Mouse (Mus musculus): ENCODE measurements around the gene Slc1a3. TPM values are rescaled to one million over a fixed set of nuclear protein-coding genes. Genes with fewer than 3 reads are reported as not detected.

Gene Slc1a3
- total RNA-seq, 2 experiments from 2014 or later: 1.4 to 6.4 TPM

- DNase-seq: no peak
Measured at GRCm38 (mm10) chr15:8658086-8658980, 52.2 kb downstream of the Slc1a3 start.

GRCm38 (mm10) chr15:8655251-8655650 lies 55.3 kb downstream of the Slc1a3 start:
- DNase-seq: no peak

GRCm38 (mm10) chr15:8652637-8653036 lies 57.9 kb downstream of the Slc1a3 start:
- no peak for DNase-seq

GRCm38 (mm10) chr15:8643997-8644692 lies 66.4 kb downstream of the Slc1a3 start:
- no peak for DNase-seq

GRCm38 (mm10) chr15:8639856-8640255 lies 70.7 kb downstream of the Slc1a3 start:
- no peak for DNase-seq

- DNase-seq: no peak
Measured at GRCm38 (mm10) chr15:8638568-8639325, 71.8 kb downstream of the Slc1a3 start.

GRCm38 (mm10) chr15:8637283-8637682 lies 73.3 kb downstream of the Slc1a3 start:
- DNase-seq: no peak

GRCm38 (mm10) chr15:8635974-8636373 lies 74.6 kb downstream of the Slc1a3 start:
- no peak for DNase-seq

- no peak for DNase-seq
Measured at GRCm38 (mm10) chr15:8634807-8635206, 75.8 kb downstream of the Slc1a3 start.

- DNase-seq: no peak
Measured at GRCm38 (mm10) chr15:8634355-8634754, 76.2 kb downstream of the Slc1a3 start.

- no peak for DNase-seq
Measured at GRCm38 (mm10) chr15:8633375-8633774, 77.2 kb downstream of the Slc1a3 start.

- DNase-seq: no peak
Measured at GRCm38 (mm10) chr15:8632361-8632760, 78.2 kb downstream of the Slc1a3 start.

- peak; percentile 26 for DNase-seq
Measured at GRCm38 (mm10) chr15:8629317-8629831, 81.2 kb downstream of the Slc1a3 start.

- DNase-seq: no peak
Measured at GRCm38 (mm10) chr15:8628150-8628549, 82.4 kb downstream of the Slc1a3 start.

GRCm38 (mm10) chr15:8627097-8627537 lies 83.4 kb downstream of the Slc1a3 start:
- DNase-seq: peak; percentile 41

GRCm38 (mm10) chr15:8625370-8625769 lies 85.2 kb downstream of the Slc1a3 start:
- no peak for DNase-seq

- no peak for DNase-seq
Measured at GRCm38 (mm10) chr15:8623879-8624278, 86.7 kb downstream of the Slc1a3 start.

GRCm38 (mm10) chr15:8619479-8620026 lies 91.0 kb downstream of the Slc1a3 start:
- no peak for DNase-seq

- no peak for DNase-seq
Measured at GRCm38 (mm10) chr15:8616290-8616689, 94.3 kb downstream of the Slc1a3 start.

GRCm38 (mm10) chr15:8615511-8616224 lies 94.9 kb downstream of the Slc1a3 start:
- no peak for DNase-seq

- no peak for DNase-seq
Measured at GRCm38 (mm10) chr15:8614701-8615100, 95.9 kb downstream of the Slc1a3 start.

All from gastrocnemius, postnatal 25 days (tissue).